Mouse (Mus musculus): Measurements from ENCODE around the gene Scarb1. TPM values are rescaled to one million over a fixed set of nuclear protein-coding genes. Genes with fewer than 3 reads are reported as not detected.

Scarb1 gene
- polyA plus RNA-seq, 1 experiment from 2014 or later, result 36.7 TPM

DNA sequence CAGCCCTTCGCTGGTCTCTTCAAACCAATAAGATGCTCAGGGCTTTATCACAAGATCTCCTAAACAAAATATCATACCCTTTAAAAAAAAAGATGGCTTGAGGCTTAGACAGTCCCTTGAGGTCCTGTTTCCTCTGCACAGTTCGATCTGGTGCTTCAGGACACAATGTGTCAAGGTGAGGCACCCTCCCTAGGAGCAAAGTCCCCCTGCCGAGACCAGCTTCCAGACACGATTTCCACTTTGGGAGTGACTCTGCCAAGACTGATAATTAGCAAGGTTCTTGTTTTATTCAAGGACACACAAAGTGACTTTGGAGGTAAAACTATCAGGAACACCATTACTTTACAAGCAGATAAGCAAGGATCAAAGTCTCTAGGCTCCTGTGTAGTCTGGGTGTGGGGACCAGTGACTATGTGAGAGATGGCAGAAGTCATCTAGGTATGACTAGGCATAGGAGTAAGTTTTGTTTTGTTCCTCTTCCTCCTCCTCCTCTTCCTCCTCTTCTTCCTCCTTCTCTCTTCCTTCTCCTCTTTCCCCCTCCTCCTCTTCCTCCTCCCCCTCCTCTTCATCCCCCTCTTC lies 24.0 kb upstream of the Scarb1 start:
- DNase-seq (ENCODE audit: low spot score), result no peak

DNA sequence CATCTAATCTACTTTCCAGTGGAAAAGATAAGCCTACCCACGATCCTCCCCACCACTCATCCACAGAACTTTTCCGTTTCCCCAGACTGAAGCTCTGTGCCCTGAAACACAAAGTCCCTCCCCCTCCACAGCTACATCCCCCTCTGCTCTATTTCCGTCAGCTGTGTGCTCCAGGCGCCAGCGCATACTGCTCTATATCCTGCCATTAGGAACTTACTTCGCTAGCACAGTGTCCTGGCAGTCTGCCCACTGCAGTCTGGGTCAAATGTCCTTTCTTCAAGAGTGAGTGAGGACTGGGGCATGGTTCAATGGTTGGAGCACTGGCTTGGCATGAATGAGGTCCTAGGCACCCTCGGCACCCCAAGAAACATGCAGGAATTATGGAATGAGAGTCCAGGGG lies 23.0 kb upstream of the Scarb1 start:
- no peak for DNase-seq (ENCODE audit: low spot score)

DNA sequence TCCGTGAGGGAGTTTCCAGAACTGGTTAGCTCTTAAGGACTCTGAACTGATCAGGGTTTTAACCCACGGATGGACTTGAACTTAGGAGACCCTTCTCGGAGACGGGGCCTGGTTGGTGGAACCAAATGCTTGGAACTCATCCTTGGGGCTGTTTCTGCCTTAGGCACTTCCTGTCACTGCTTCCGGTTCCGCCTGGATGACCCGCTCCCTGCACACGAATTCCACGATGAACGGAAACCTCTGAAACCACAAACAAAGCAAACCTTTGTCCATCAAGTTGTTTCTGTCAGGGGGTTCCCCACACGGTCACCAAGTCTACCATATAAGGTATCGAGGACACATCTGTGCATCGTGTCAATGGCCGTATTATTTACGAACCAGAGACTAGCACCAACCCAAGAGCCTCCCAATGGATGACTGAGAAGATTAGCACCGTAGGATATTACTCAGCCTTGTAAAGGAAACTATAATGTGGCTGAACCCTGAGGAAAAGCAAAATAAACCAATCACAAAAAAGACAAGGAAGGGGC lies 20.2 kb upstream of the Scarb1 start:
- DNase-seq (ENCODE audit: low spot score), result no peak

DNA sequence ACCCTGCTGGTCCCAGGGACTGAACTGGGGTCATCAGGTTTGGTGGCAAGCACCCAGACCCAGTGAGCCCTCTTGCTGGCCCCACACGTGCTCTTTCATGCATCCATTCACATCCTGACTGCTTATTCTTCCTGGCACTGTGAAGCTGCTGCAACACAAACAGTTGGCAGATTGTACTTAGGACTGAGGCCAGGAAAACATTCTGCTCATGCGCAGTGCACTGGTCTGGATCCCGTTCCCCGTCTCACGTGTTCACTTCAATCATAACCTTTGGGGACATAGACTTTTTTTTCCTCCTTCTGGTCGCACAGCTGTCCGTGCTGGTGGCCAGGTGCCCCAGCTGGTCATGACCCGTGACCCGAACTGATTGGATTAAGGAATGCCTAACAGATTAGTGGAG lies 19.7 kb upstream of the Scarb1 start:
- no peak for DNase-seq (ENCODE audit: low spot score)

DNA sequence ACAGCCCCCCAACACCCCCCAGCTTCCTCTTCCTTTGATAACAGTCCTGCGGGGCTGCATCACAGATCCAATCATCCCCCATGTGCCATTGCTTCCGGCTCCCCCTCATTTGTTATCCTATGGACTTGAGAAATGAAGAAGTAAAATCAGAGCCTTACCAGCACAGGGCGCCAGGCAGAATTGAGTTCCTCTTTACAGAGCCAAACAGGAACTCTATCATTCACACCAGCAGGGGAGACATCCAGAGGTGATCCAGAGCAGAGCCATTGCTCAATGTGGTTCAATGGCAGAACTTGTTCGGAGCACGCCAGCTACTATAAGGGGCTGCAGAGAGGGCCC lies 17.3 kb upstream of the Scarb1 start:
- no peak for DNase-seq (ENCODE audit: low spot score)

DNA sequence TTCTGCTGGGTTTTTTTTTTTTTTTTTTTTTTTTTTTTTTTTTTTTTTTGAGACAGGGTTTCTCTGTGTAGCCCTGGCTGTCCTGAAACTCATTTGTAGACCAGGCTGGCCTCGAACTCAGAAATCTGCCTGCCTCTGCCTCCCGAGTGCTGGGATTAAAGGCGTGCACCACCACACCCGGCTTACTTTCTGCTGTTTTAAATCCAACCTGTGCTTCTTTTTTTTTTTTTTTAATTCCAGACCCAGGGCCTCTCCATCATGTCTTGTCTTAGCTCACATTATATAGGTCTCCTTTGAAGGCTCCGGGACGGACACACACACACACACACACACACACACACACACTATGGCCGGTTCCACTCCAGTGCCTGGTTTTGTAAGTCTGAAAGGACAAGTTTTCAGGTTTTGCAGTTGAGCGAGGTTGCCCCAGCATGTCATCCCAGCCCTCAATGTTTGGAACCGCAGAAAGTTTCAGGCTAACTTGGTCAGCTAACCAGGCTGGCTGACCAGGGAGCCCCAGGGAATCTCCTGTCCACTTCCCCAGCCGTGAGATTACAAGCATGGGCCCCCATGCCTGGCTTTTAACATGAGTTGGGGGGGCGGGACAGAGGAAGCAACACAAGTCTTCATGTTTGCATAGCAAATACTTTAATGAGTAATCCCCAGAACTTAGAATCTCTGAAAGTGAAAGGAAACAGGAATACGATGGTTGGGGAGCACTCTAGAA lies 16.8 kb upstream of the Scarb1 start:
- DNase-seq (ENCODE audit: low spot score), result no peak

DNA sequence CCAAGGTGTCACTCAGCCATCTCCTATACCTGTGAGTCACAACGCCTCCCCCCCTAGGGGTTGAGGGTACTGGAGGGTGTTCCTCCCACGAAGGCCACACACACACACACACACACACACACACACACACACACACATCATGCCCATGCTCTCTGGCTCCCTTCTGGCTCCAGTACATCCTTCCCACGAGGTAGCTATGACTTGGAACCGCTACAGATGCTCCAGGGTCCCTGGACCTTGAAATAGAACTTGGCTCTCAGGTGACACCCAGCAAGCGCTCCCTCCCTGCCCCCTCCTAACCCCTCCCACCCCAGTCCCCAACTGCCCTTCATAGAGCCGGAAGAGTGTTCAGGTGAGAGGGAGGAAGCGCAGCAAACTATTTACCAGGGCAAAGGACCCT lies 14.8 kb upstream of the Scarb1 start:
- DNase-seq (ENCODE audit: low spot score), result no peak

DNA sequence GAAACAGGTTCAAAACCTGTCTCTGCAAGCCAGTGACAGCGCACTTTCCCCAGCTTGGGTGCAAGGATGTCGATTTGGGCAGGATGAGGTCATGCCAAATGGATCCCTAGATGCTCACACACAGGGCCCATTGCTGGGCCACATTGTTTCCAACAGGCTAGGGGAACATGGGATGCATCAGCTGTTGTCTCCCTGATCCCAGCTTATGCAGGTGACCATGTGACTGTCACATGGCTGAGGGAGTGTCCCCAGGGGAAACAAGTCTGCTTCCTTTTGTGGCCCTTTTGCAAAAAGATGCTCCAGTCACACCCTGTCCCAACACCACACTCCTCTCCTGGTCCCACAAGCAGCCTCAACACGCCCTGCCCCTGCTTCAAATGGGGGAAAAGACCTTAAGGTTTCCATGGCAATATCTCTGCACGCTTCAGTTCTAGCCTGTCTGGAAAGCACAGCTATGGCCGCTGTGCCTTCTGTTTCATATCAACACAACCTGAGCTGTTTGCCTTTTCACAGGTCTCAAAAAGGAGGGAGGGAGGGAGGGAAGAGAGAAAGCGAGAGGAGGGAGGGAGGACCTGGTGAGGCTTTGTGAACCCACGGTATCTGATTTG lies 14.1 kb upstream of the Scarb1 start:
- no peak for DNase-seq (ENCODE audit: low spot score)

DNA sequence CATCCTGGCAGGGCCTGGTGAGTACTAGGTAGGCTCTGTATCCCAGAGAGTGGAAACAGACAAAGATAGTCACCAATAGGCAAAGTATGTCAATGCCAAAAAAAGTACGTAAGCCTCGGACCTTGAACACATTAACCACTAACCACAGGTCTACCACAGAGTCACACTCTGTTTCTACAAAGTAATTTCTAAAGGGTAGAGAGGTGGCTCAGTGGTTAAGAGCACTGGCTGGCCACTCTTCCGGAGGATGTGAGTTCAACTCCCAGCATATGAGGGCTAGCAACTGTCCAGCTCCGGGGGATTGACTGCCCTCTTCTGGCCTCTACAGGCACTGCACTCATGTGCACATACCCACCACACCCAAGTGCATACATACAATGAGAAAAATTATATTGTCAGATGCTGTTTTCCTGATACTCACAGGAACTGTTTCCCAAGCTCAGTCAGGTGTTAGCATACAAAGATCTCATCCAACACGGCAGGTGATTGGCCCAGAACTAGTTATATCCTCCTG lies 11.9 kb upstream of the Scarb1 start:
- DNase-seq (ENCODE audit: low spot score), result no peak

DNA sequence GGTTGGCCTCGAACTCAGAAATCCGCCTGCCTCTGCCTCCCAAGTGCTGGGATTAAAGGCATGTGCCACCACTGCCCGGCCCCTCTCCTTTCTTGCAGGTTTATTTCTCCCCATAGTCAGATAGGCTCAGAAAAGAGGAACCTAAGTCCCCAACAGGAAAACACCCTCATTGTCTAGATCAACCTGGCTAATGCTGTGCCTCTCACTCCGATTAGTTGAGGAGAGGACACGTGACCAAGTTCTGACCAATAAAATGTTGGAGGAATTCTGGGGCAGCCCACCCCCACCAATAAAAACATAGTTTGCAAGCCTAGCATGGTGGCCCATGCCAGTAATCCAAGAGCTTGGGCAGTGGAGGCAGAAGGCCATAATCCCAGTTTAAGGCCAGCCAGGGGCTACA lies 11.0 kb upstream of the Scarb1 start:
- no peak for DNase-seq (ENCODE audit: low spot score)

DNA sequence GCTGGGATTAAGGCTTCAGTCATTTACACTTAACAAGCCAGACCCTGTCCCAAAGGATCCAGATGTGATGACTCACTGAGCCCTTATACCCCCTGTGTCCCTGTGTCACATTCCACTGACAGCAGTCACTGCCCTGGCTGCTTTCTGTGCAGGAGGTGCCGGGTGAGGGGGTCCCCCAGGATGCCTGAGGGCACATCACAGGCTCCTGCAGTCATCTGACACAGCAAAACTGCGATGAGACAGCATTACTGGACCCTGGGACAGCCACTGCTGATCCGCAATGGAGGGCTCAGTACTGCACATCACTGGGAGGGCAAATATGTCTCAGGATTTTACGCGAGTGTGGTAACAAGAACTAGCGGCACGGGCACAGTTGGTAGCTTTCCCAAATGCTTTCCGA lies 10.2 kb upstream of the Scarb1 start:
- DNase-seq (ENCODE audit: low spot score), result no peak

DNA sequence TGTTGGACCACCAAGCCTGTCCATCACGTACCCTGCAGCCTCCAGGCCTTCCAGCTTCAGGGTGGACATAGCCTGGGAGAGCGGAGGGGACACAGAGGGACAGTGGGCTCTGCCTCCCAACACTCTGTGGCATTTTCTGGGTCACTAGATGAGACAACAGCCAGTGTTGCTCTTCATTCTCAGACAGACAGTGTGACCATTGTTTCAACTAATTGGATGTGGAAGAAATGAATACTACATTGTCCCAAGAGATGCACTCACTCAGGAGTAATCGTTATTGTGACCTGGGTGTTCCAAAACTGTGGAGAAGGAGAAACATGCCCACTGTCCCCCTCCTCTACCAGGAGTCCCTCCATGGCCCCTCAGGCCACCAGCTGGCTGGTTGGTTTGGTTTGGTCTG lies 8.5 kb upstream of the Scarb1 start:
- DNase-seq (ENCODE audit: low spot score), result no peak

DNA sequence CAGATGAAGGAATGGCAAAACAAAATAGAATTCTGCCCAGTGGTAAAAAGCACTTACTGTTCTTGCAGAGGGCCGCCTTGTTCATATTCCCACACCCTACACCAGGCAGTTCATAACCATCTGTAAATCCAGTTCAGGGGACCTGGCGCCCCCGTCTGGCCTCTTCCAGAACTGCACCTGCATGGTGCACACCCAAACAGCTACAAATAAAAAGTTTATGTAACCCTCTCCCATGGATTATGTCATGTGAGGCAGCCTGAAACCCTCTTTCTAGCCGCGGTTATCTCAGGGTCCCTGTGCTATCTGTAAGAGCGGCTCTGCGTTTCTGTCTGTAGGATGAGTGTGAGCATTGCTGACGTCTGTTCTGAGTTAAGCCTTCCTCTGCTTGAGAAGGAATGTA lies 7.6 kb upstream of the Scarb1 start:
- peak; percentile 62 for DNase-seq (ENCODE audit: low spot score)

DNA sequence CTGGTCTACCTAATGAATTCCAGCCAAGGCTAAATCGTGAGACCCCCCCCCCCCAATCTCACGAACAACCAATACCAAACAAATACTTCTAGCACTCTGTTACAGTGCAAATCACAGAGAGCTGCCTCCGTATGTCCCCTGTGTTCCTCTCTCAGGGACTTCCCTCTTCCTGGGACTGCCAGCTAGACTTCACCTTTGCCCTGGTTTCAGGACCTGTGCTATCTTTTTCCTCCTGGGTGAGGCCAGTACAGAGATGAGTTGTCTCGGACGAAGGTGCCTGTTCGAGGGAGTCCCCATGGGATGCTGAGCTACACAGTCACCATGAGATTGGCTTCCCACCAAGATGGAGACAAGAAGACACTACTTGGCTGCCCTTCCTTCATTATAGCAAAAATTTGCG lies 7.2 kb upstream of the Scarb1 start:
- no peak for DNase-seq (ENCODE audit: low spot score)

DNA sequence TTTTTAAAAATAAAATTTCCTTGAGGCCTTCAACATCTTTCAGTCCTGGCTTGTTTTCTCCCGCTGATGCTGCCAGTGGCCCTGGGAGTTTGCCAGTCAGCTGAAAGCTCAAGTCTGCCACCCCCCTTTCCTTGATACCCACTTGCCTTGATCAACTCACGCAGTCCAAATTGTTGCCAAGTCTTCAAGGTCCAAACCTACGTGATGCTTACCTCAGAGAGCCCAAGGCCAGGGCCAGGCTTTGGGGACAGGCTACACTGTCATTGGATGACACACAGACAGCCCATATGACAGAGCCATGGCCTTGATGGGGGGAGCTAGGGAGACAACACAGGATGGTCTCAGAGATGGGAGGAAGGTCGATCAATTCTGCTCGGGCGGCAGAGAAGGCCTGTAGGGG lies 3.4 kb upstream of the Scarb1 start:
- DNase-seq (ENCODE audit: low spot score), result no peak

DNA sequence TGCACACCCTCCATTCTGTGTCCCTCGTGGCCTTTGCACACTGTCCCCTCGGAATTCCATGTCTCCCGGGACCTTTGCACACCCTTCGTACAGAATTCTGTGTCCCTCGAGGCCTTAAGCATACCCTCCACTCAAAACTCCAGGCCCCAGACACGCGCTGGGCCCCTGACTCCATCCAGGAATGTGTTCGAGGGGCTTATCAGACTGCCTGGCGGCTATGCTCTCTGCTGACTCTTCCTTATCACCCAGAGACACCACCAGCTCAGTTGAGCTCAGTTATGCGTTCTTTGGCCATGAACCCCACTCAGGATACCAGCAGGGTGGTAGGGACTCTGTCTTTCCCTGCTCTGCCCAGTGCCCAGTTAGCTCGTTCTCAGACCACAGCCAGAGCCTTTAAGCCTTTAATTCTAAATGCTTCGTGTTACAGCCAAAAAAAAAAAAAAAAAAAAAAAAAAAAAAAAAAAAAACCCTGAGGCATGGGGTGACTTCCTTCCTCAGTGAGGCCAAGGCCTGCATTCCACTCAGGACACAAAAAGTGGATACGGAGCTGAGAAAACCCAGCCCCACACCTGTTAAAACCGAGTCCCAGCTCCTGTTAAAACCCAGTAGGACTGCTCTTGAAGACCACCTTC lies 681 bp upstream of the Scarb1 start:
- no peak for DNase-seq (ENCODE audit: low spot score)

DNA sequence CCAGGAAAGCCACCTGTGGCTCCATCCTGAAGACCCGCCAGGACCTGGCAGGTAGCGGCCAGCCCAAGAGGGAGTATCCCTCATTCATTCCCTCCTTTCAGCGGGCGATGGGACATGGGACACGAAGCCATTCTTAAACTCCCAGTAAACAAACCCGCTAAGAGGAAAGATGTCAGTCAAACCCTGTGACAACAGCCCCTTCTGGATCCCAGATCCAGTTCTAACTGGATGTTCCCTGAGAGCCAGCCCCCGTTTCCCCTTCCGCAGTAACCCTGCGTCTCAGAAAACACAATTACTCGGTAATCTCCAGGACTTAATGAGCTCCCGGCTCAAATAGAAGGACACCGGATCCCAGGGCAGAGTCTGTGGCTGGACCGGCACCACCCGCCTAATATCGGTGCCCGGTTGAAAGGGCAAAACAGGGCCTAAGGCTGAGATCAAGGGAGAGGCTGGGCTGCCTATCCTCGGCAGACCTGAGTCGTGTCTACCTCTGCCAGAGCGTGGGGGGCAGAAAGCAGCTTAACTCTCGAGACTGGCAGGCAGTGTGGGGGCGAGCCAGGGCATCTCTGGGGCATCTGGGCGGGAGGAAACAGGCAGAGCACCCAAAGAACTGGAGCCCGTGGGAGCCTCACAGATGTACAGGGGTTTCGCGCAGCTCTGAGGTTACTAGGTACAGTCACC lies 903 bp downstream of the Scarb1 start:
- peak; percentile 33 for DNase-seq (ENCODE audit: low spot score)

DNA sequence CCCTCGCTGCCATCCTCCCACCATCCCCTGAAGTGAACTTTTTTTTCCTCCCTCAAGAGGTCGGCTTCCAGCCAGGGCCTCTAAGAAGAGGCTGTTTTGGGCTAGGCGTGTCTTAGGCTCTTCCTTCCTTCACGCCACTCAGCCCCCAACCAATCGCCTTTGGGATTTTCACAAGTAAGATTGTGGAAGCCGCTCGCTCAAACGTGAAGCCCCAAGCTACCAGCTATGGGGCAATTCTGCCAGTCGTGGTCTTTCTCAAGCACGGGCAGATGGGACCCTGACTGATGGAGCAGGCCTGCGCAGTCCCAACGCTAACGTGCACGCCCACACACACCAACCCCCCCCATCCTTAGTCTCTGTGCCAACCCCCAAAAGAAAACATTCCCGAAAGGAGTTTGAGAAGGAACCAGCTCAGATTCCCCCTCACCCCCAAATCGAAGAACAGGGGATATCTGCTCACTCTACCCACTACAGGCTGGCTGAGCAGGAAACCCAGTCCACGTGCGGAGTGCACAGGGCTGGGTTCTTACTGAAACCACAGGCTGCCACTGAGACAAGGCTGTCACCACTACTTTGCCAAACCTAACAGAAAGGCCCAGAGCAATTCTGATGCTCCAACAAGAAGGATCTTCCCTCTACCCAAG lies 1.7 kb downstream of the Scarb1 start:
- DNase-seq (ENCODE audit: low spot score), result peak; percentile 55

DNA sequence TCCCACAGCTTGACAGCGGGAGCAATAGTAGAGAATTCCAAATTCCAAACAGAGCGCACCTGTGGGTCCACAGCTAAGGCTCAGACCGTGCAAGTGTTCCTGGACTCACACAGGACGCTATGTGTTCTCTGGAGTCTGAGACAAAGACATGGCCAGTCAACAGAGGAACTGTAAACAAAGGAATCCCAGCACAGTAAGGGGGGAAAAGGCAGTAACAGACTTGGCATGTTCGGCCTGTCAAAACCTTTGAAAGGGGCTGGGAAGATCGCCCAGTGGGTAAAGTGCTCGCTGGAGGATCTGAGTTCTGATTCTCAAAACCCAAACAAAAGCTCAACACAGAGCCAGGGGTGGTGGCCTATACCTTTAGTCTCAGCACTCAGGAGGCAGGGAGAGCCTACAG lies 3.4 kb downstream of the Scarb1 start:
- DNase-seq (ENCODE audit: low spot score), result no peak

DNA sequence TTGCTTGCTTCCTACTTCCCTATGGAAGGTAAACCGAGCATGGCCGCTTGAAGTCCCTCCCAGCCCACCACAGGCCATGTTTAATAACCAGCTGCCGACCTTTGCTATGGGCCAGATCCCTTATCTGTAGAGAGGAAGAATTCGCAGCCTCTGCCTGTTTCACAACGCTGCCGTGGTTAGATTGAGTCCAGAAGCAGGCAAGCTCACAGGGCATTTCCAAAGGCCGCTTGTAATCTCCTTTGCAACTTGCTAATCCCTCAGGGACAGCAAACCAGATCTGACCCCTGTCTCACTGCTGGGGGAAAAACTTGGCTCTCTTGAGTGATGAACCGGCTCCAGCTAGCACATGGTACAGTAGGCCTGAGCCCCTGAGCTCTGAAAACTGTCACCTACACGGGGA lies 3.9 kb downstream of the Scarb1 start:
- no peak for DNase-seq (ENCODE audit: low spot score)

DNA sequence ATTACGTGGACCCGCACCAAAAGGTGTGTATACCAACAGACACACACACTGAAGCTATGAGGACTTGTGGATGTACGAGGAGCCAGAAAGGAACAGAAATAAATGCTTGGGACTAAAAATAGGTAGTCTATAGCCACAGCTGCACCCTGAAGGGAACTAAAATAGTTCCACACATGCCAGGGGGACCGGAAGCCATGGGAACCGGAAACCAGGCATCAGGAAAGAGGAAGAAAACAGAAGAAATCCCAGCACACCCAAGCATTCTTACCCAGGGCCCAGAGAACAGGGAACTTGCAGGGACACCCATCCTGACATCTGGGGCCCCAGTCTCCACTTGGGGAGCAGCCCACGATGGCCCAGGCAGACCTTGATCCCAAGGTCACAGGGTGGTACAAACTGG lies 7.9 kb downstream of the Scarb1 start:
- no peak for DNase-seq (ENCODE audit: low spot score)
